Mouse (Mus musculus) small intestine, adult 2 months (tissue): ENCODE measurements around the gene Cnnm1.

Experiments
- CTCF ChIP-seq: fragments of 200-500 bp; IDR thresholded peaks from 2 replicates; pipeline ENCODE4 v1.5.1; 2012; ENCODE audit warnings: low read depth, mild to moderate bottlenecking, control low read depth, inconsistent platforms, low read length, moderate library complexity, mixed read lengths; ENCODE audit not compliant: insufficient replicate concordance, insufficient read length; ENCODE audit errors: extremely low read depth
- POLR2A ChIP-seq: fragments of 200-500 bp; IDR thresholded peaks from 2 replicates; pipeline ENCODE4 v1.6.1; 2012; ENCODE audit warnings: low read depth, mild to moderate bottlenecking, control low read depth, inconsistent platforms, low read length, moderate library complexity

GRCm38 (mm10) chr19:43530197-43530770, 90.0 kb downstream of the Cnnm1 start:
- peak; percentile 90 for TF ChIP-seq CTCF
- no peak for TF ChIP-seq POLR2A
